Mouse (Mus musculus) forebrain, embryonic 15.5 days (tissue): ENCODE data around the gene Smndc1. TPM values are rescaled to one million over a fixed set of nuclear protein-coding genes. Genes with fewer than 3 reads are reported as not detected.
A peak's percentile ranks its signal among the peaks of the same experiment; 100 is the strongest.

Source experiments
- ATAC-seq: fragments of 200-750 bp; cut with Nextera tagmentation; replicated peaks from 2 replicates; pipeline ENCODE4 v1.8.0; 2017; ENCODE audit warnings: mild to moderate bottlenecking, moderate TSS enrichment, moderate library complexity
- H3K27ac ChIP-seq: fragments of 300-500 bp; sonication (generic); replicated peaks from 2 replicates; pipeline ENCODE4 v1.5.1; 2015; ENCODE audit warnings: mild to moderate bottlenecking, inconsistent platforms
- H3K27me3 ChIP-seq: fragments of 300-500 bp; sonication (generic); 2 replicates; pipeline ENCODE4 v1.6.1; 2015; ENCODE audit warnings: inconsistent platforms
- H3K36me3 ChIP-seq: fragments of 300-500 bp; sonication (generic); 2 replicates; pipeline ENCODE4 v1.6.1; 2015; ENCODE audit warnings: mild to moderate bottlenecking, inconsistent platforms
- H3K4me1 ChIP-seq: fragments of 300-500 bp; sonication (generic); 2 replicates; pipeline ENCODE4 v1.6.1; 2015; ENCODE audit warnings: inconsistent platforms
- H3K4me2 ChIP-seq: fragments of 300-500 bp; sonication (generic); replicated peaks from 2 replicates; pipeline ENCODE4 v1.6.1; 2015; ENCODE audit warnings: mild to moderate bottlenecking, inconsistent platforms
- H3K4me3 ChIP-seq: fragments of 300-500 bp; sonication (generic); 2 replicates; pipeline ENCODE4 v1.5.1; 2015; ENCODE audit warnings: mild to moderate bottlenecking, inconsistent platforms
- H3K9ac ChIP-seq: fragments of 300-500 bp; sonication (generic); replicated peaks from 2 replicates; pipeline ENCODE4 v1.6.1; 2015; ENCODE audit warnings: mild to moderate bottlenecking, inconsistent platforms
- H3K9me3 ChIP-seq: fragments of 300-500 bp; sonication (generic); 2 replicates; pipeline ENCODE4 v1.6.1; 2016; ENCODE audit warnings: inconsistent platforms
- WGBS: fragments of 180-500 bp; shearing (Covaris S2); methylation state at CpG from one replicate; pipeline ENCODE4 v1.1.7; 2015; ENCODE audit warnings: mixed read lengths; 5-methylcytosine and 5-hydroxymethylcytosine counted together
- polyA plus RNA-seq: library from polyadenylated mRNA; unstranded; fragments of >200 nt; fragmentation: Nextera tagmentation; extraction: Ambion mirVana; gene quantifications from 2 replicates; pipeline ENCODE4 v1.2.1, GENCODE M21; 2015

The Smndc1 gene
- polyA plus RNA-seq, 1 experiment from 2014 or later = 41.0 TPM

DNA sequence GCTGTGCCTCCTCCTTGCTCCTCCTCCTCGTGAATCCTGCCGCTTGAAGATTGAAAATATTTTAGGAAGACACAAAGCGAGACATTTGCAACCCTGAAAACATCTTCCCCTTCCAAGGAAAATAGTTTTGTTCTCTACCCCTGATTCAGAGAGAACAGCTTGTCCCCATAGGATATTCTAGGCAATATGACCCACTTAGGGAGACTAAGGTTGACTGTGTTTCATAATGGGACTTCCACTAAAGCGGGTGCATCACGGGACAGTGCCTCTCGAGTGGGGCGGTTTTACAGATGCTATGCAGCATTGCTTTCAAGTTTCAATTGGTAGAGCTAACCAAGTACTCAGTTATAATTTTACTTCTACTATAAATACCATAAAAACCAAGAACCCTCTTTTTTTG, 36.5 kb downstream of the Smndc1 start:
- peaks cover 5% of the 10 kb centered on the region; the same call in 1 of the 2 replicates for H3K36me3 ChIP-seq
- no peaks in the 10 kb centered on the region for H3K9me3 ChIP-seq
- H3K4me1 ChIP-seq = peaks cover 19% of the 10 kb centered on the region
- H3K9ac ChIP-seq = no peak overlapping the region
- H3K4me3 ChIP-seq = no peak overlapping the region
- no peak for ATAC-seq
- WGBS = 78% methylated on average over 7 of the region's 7 CpGs
- no peak overlapping the region for H3K4me2 ChIP-seq
- no peak overlapping the region for H3K27ac ChIP-seq
- H3K27me3 ChIP-seq = no peaks in the 10 kb centered on the region

DNA sequence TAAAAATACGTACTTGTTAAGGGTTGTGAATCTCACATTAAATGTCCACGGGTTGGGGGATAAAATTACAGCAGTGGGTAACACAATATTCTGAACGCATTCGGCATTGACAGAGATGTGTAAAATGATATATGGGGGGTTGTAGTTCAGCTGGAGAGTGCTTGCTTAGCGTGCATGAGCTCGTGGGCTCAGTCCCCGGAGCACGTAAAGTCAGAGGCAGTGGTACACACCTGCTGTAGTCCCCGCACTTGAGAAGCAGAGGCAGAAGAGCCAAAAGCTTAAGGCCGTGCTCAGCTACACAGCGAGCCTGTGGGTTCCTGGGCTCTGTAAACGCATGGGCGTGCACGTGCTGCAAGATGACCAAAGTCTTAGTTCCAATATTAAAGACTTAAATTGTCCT, 44.6 kb downstream of the Smndc1 start:
- Histone ChIP-seq H3K9me3 (no peaks in the 10 kb centered on the region), H3K4me1 (peaks cover 23% of the 10 kb centered on the region), H3K27me3 (no peaks in the 10 kb centered on the region), H3K4me3 (no peak overlapping the region), H3K36me3 (no peaks in the 10 kb centered on the region), H3K27ac (no peak overlapping the region), H3K9ac (no peak overlapping the region), H3K4me2 (no peak overlapping the region)
- ATAC-seq = no peak
- 87% methylated on average over 14 of the region's 14 CpGs for WGBS

DNA sequence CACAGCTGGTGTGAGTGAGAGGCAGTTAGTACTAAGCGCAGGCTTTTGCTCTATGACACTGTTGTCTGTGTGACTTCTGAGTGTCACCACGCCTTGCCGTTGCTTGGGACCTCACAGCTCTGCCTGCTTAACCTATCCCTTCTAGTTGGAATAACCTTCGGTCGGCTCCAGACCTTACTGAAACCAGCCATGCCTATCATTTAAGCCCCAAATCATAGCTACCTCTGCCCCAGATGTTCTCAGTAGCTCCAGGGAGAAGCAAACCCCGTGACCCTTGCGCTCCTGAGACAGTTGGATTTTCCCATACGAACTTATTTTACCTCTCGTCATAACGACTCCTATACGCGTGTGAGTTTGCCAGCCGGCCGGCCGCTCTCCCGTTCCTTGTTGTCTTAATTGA, 46.3 kb downstream of the Smndc1 start:
- WGBS = 66% methylated on average over 16 of the region's 16 CpGs
- peaks cover 27% of the 10 kb centered on the region for H3K4me1 ChIP-seq
- H3K9me3 ChIP-seq = no peaks in the 10 kb centered on the region
- H3K4me3 ChIP-seq = no peak overlapping the region
- no peaks in the 10 kb centered on the region for H3K27me3 ChIP-seq
- H3K4me2 ChIP-seq = no peak overlapping the region
- H3K36me3 ChIP-seq = no peaks in the 10 kb centered on the region
- no peak overlapping the region for H3K9ac ChIP-seq
- ATAC-seq = no peak
- H3K27ac ChIP-seq = no peak overlapping the region

DNA sequence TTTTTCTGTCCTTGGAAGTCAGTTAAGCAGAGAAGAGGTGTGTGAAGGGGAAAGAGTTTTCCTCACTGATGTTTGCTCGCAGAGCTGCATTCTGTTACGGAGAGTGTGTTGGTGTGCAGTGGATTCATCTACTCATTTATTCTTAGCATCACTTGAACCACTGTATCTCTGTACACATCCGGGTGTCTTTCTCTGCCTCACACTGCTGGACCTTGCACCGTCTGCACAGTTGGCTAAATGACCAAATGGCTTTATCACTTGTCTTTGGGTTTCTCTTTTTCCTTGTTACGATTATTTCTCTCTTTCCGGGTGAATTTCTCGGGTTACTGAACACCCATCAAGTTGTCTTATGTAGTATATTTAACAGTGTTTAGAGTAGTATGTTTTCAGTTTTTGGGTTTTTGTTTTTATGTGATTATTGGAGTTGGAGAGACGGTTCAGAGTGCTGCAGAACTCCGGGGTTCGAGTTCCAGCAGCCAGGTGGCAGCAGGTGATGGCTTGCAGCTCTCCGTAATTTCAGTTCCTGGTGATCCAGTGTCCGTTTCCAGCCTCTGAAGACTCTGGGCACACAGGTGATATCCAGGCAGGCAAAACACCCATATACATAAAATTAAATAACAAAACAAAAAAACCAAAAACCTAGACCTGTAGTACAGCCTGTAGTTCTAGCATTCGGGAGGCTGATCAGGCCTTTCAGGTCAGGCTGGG, 47.0 kb downstream of the Smndc1 start:
- WGBS = 91% methylated on average over 13 of the region's 13 CpGs
- ATAC-seq = no peak
- Histone ChIP-seq H3K36me3 (peaks cover under 1% of the 10 kb centered on the region; the same call in 1 of the 2 replicates), H3K27ac (no peak overlapping the region), H3K9me3 (no peaks in the 10 kb centered on the region), H3K27me3 (no peaks in the 10 kb centered on the region), H3K4me1 (peaks cover 27% of the 10 kb centered on the region), H3K4me3 (no peak overlapping the region), H3K9ac (no peak overlapping the region), H3K4me2 (no peak overlapping the region)

DNA sequence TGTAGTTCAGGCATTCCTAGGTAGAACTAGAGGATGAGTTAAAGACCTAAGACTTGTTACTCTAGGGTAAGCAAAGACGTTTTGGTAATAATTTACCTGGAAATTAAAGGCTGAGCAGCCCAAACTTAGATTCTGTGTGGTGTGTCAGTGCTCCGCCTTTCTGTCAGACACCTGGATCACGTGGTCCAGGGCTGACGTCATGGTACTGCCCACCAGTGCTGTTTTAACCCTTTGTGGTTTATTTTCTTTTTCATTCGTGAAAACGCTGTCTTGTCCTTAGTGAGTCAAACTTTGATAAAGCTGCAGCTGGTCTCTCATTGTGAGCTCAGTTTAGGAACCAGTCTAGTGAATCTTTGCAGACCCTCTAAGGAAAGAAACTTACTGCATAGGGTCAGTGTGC, 50.0 kb downstream of the Smndc1 start:
- H3K36me3 ChIP-seq = peaks cover 14% of the 10 kb centered on the region
- peaks cover 21% of the 10 kb centered on the region for H3K4me1 ChIP-seq
- H3K9ac ChIP-seq = no peak overlapping the region
- ATAC-seq = no peak
- no peaks in the 10 kb centered on the region for H3K27me3 ChIP-seq
- no peak overlapping the region for H3K27ac ChIP-seq
- WGBS = 22% methylated on average over 6 of the region's 6 CpGs
- no peak overlapping the region for H3K4me3 ChIP-seq
- H3K4me2 ChIP-seq = no peak overlapping the region
- no peaks in the 10 kb centered on the region for H3K9me3 ChIP-seq

DNA sequence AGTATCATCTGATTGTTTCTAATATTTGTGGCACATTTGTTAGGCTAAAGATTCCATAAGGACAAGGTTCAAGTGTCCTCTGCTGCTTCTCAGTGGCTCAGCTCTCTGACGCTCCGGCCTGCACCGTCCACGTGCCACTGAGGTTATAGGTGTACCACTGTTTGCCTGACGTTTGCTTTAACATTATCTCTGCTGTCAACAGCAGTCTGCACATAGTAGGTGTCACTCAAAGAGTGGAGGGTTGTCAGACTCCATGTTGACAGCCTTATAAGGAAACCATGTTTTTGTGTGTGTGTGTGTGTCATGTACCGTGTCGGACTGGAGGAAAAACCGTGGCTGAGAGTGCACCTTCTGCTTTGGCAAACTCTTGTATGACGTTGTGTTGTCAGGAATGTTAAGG, 55.1 kb downstream of the Smndc1 start:
- Histone ChIP-seq H3K27me3 (no peaks in the 10 kb centered on the region), H3K4me1 (peaks cover 9% of the 10 kb centered on the region), H3K9me3 (no peaks in the 10 kb centered on the region), H3K9ac (no peak overlapping the region), H3K4me2 (no peak overlapping the region), H3K36me3 (peaks cover 30% of the 10 kb centered on the region), H3K27ac (no peak overlapping the region), H3K4me3 (no peak overlapping the region)
- 93% methylated on average over 9 of the region's 9 CpGs for WGBS
- no peak for ATAC-seq

DNA sequence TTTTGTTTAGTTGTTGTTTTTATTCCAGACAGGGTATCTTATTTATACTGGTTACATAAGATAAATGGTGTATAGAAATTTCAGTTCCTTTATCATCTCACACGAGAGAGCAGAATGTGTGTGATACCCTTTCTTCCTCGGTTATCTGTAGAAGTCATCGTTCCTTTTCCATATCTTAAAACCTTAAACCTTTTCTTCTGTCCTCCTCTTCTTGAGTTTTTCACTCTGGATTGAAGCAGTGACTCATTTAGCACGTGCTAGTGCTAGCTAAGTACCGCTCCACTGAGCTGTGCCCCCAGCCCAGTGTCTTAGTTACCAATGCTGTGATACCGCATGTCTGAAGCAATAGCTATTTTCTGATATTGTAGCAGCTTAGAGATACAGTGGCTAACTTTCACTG, 56.6 kb downstream of the Smndc1 start:
- Histone ChIP-seq H3K27ac (no peak overlapping the region), H3K36me3 (peaks cover 30% of the 10 kb centered on the region), H3K4me1 (peaks cover 16% of the 10 kb centered on the region), H3K4me3 (no peak overlapping the region), H3K9me3 (no peaks in the 10 kb centered on the region), H3K4me2 (no peak overlapping the region), H3K27me3 (no peaks in the 10 kb centered on the region), H3K9ac (no peak overlapping the region)
- WGBS = 92% methylated on average over 6 of the region's 6 CpGs
- no peak for ATAC-seq

DNA sequence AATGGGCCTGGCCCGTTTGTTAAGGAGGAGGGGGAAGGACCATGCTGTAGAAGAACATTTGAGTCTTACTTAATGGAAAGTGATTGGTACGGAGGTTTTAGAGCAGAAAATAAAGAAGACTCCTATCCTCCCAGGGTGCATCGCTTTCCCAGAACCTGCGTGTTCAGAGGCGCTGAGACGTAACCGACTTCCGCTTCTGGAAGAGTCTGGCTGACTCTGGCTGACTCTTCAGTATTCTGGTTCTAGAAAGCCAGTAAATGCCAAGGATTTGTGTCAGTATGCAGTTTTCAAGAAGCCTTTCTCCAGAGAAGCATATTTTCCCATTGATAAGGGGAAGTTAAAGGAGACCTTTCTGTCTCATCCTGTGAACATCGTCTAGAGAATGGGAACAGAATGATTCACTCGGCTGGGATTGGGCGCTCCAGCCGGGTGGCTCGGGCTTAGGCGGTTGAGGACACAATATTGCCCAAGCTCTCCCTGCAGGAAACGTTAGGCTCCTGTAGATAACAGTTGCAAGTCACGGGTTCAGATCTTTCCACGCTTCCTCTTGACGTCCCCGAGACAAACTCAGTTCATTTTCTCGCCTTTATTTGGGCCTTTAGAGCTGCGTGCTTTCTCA, 58.4 kb downstream of the Smndc1 start:
- no peak for ATAC-seq
- H3K9ac ChIP-seq = no peak overlapping the region
- no peak overlapping the region for H3K4me3 ChIP-seq
- H3K36me3 ChIP-seq = peaks cover 17% of the 10 kb centered on the region
- H3K27ac ChIP-seq = no peak overlapping the region
- H3K4me1 ChIP-seq = peaks cover 21% of the 10 kb centered on the region
- no peaks in the 10 kb centered on the region for H3K9me3 ChIP-seq
- no peak overlapping the region for H3K4me2 ChIP-seq
- H3K27me3 ChIP-seq = no peaks in the 10 kb centered on the region
- 94% methylated on average over 21 of the region's 21 CpGs for WGBS

DNA sequence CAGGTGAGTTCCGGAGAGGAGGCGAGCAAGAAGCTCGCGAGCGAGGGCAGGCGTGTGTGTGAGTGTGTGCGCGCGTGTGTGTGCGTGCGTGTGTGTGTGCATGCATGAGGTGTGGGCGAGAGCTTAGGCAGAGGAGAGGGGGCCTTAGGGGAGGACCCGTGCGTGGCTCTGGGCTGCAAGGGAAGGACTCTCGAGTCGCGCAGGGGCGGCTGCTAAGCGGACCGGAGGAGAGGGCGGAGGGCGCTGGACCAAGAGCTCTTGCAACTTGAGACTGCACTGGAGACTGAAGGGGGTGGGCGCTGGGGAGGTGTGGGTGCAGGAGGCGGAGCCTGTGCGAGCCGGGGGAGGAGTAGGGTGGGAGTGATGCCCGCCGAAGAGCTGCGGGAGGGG, 60.4 kb downstream of the Smndc1 start:
- H3K9ac ChIP-seq = peak overlapping the region; percentile 57
- no peaks in the 10 kb centered on the region for H3K9me3 ChIP-seq
- H3K36me3 ChIP-seq = peaks cover 16% of the 10 kb centered on the region
- peak overlapping the region; percentile 66; the same call in 1 of the 2 replicates for H3K27ac ChIP-seq
- H3K4me1 ChIP-seq = peaks cover 36% of the 10 kb centered on the region
- no peaks in the 10 kb centered on the region for H3K27me3 ChIP-seq
- ATAC-seq = peak; percentile 63
- H3K4me2 ChIP-seq = peak overlapping the region; percentile 84
- H3K4me3 ChIP-seq = peak overlapping the region; percentile 75
- under 1% methylated on average over 28 of the region's 29 CpGs for WGBS

Other genes starting within 250 kb of the Smndc1 start
- gene Mxi1, start 80.1 kb downstream of the Smndc1 start, polyA plus RNA-seq = 62.0 and 68.4 TPM in 2 replicates
- not detected in 2 replicates for gene Gm10197, start 18.8 kb downstream of the Smndc1 start, polyA plus RNA-seq
- 2.9 TPM in 2 replicates for gene Dusp5, start 138.5 kb upstream of the Smndc1 start, polyA plus RNA-seq
- 274 TPM in 2 replicates for gene Nutf2-ps1, start 198.5 kb upstream of the Smndc1 start, polyA plus RNA-seq
- 72.4 and 73.3 TPM in 2 replicates for gene Smc3, start 209.8 kb upstream of the Smndc1 start, polyA plus RNA-seq